Mouse (Mus musculus) midbrain, embryonic 11.5 days (tissue): ENCODE measurements around the gene Fat4. TPM values are rescaled to one million over a fixed set of nuclear protein-coding genes. Genes with fewer than 3 reads are reported as not detected.

Experiments
- ATAC-seq: fragments of 200-750 bp; cut with Nextera tagmentation; 2 replicates; pipeline ENCODE4 v1.8.0; 2017; ENCODE audit warnings: moderate TSS enrichment, moderate library complexity; ENCODE audit not compliant: low FRiP score
- DNase-seq: peaks from one replicate; pipeline ENCODE4 v3.0.0; 2015; ENCODE audit warnings: low spot score; ENCODE audit errors: missing footprints
- H3K27ac ChIP-seq: fragments of 300-500 bp; sonication (generic); 2 replicates; pipeline ENCODE4 v1.5.1; 2014; ENCODE audit warnings: low read depth, low read length
- H3K27me3 ChIP-seq: fragments of 300-500 bp; sonication (generic); 2 replicates; pipeline ENCODE4 v1.6.1; 2014; ENCODE audit warnings: mild to moderate bottlenecking, low read length, moderate library complexity, mixed read lengths; ENCODE audit not compliant: control insufficient read depth, insufficient read depth
- H3K36me3 ChIP-seq: fragments of 300-500 bp; sonication (generic); 2 replicates; pipeline ENCODE4 v1.6.1; 2014; ENCODE audit warnings: mild to moderate bottlenecking, low read length, moderate library complexity, mixed read lengths; ENCODE audit not compliant: control insufficient read depth, insufficient read depth
- H3K4me1 ChIP-seq: fragments of 300-500 bp; sonication (generic); 2 replicates; pipeline ENCODE4 v1.6.1; 2014; ENCODE audit warnings: low read length; ENCODE audit not compliant: control insufficient read depth, insufficient read depth
- H3K4me2 ChIP-seq: fragments of 300-500 bp; sonication (generic); 2 replicates; pipeline ENCODE4 v1.6.1; 2014; ENCODE audit warnings: mild to moderate bottlenecking, moderate library complexity
- H3K4me3 ChIP-seq: fragments of 300-500 bp; sonication (generic); 2 replicates; pipeline ENCODE4 v1.5.1; 2014; ENCODE audit warnings: low read depth, low read length
- H3K9ac ChIP-seq: fragments of 300-500 bp; sonication (generic); 2 replicates; pipeline ENCODE4 v1.6.1; 2014; ENCODE audit warnings: low read length
- H3K9me3 ChIP-seq: fragments of 300-500 bp; sonication (generic); 2 replicates; pipeline ENCODE4 v1.6.1; 2016; ENCODE audit warnings: low read length; ENCODE audit not compliant: control insufficient read depth
- WGBS: fragments of 180-500 bp; shearing (Covaris S2); extraction: QIAGEN DNeasy Blood & Tissue Kit; methylation state at CpG from one replicate; pipeline ENCODE4 v1.1.7; 2014; 5-methylcytosine and 5-hydroxymethylcytosine counted together
- polyA plus RNA-seq: library from polyadenylated mRNA; unstranded; fragments of >200 nt; fragmentation: Nextera tagmentation; extraction: Ambion mirVana; gene quantifications from 2 replicates; pipeline ENCODE4 v1.2.1, GENCODE M21; 2014

The Fat4 gene
- polyA plus RNA-seq, 1 experiment from 2014 or later: 9.3 TPM

GRCm38 (mm10) chr3:38962328-38962727 lies 75.6 kb downstream of the Fat4 start:
- 88% methylated on average over 6 of the region's 6 CpGs for WGBS
- Histone ChIP-seq H3K9ac (no peak overlapping the region), H3K27ac (no peak overlapping the region), H3K27me3 (no peaks in the 10 kb centered on the region), H3K4me3 (no peak overlapping the region), H3K9me3 (no peaks in the 10 kb centered on the region), H3K4me2 (no peak overlapping the region), H3K4me1 (no peaks in the 10 kb centered on the region), H3K36me3 (no peaks in the 10 kb centered on the region; the same call in 1 of the 2 replicates)
- DNase-seq (no peak), ATAC-seq (no peak)

GRCm38 (mm10) chr3:38967480-38967879 lies 80.7 kb downstream of the Fat4 start:
- H3K4me1 ChIP-seq: no peaks in the 10 kb centered on the region
- H3K9me3 ChIP-seq: no peaks in the 10 kb centered on the region
- no peak for DNase-seq
- H3K4me2 ChIP-seq: no peak overlapping the region
- no peak overlapping the region for H3K27ac ChIP-seq
- no peak overlapping the region for H3K9ac ChIP-seq
- no peak overlapping the region for H3K4me3 ChIP-seq
- no peaks in the 10 kb centered on the region for H3K27me3 ChIP-seq
- no peaks in the 10 kb centered on the region for H3K36me3 ChIP-seq
- ATAC-seq: no peak

- no peak overlapping the region for H3K4me2 ChIP-seq
- no peaks in the 10 kb centered on the region; the same call in 1 of the 2 replicates for H3K36me3 ChIP-seq
- H3K4me1 ChIP-seq: no peaks in the 10 kb centered on the region
- no peaks in the 10 kb centered on the region for H3K27me3 ChIP-seq
- no peaks in the 10 kb centered on the region for H3K9me3 ChIP-seq
- no peak overlapping the region for H3K27ac ChIP-seq
- DNase-seq (no peak), ATAC-seq (no peak)
- H3K4me3 ChIP-seq: no peak overlapping the region
- H3K9ac ChIP-seq: no peak overlapping the region
Measured at GRCm38 (mm10) chr3:38986379-38986778, 99.6 kb downstream of the Fat4 start.

GRCm38 (mm10) chr3:38989181-38989580 lies 102.4 kb downstream of the Fat4 start:
- Histone ChIP-seq H3K4me2 (no peak overlapping the region), H3K4me3 (no peak overlapping the region), H3K9ac (no peak overlapping the region), H3K27ac (no peak overlapping the region), H3K9me3 (no peaks in the 10 kb centered on the region), H3K36me3 (no peaks in the 10 kb centered on the region; the same call in 1 of the 2 replicates), H3K4me1 (no peaks in the 10 kb centered on the region), H3K27me3 (no peaks in the 10 kb centered on the region)
- DNase-seq (no peak), ATAC-seq (no peak)
- WGBS: 78% methylated on average over 3 of the region's 3 CpGs

- Histone ChIP-seq H3K9me3 (no peaks in the 10 kb centered on the region), H3K27ac (no peak overlapping the region), H3K9ac (no peak overlapping the region), H3K36me3 (peaks cover 16% of the 10 kb centered on the region; the same call in 1 of the 2 replicates), H3K4me1 (no peaks in the 10 kb centered on the region), H3K4me2 (no peak overlapping the region), H3K4me3 (no peak overlapping the region), H3K27me3 (no peaks in the 10 kb centered on the region)
- ATAC-seq: no peak
- no peak for DNase-seq
- 63% methylated on average over 3 of the region's 3 CpGs for WGBS
Measured at GRCm38 (mm10) chr3:39000011-39000410, 113.3 kb downstream of the Fat4 start.

GRCm38 (mm10) chr3:39010544-39010943 lies 123.8 kb downstream of the Fat4 start:
- Histone ChIP-seq H3K9me3 (no peaks in the 10 kb centered on the region), H3K27me3 (no peaks in the 10 kb centered on the region), H3K4me1 (no peaks in the 10 kb centered on the region), H3K9ac (no peak overlapping the region), H3K4me3 (no peak overlapping the region), H3K36me3 (peaks cover 27% of the 10 kb centered on the region), H3K4me2 (no peak overlapping the region), H3K27ac (no peak overlapping the region)
- WGBS: 83% methylated on average over 7 of the region's 7 CpGs
- ATAC-seq: no peak
- no peak for DNase-seq

- no peak overlapping the region for H3K9ac ChIP-seq
- 71% methylated on average over 1 of the region's 1 CpGs for WGBS
- DNase-seq (no peak), ATAC-seq (no peak)
- no peak overlapping the region for H3K4me2 ChIP-seq
- no peaks in the 10 kb centered on the region for H3K36me3 ChIP-seq
- H3K27me3 ChIP-seq: no peaks in the 10 kb centered on the region
- H3K27ac ChIP-seq: no peak overlapping the region
- no peaks in the 10 kb centered on the region for H3K4me1 ChIP-seq
- H3K9me3 ChIP-seq: no peaks in the 10 kb centered on the region
- H3K4me3 ChIP-seq: no peak overlapping the region
Measured at GRCm38 (mm10) chr3:39017633-39018032, 130.9 kb downstream of the Fat4 start.

GRCm38 (mm10) chr3:39036113-39036512 lies 149.4 kb downstream of the Fat4 start:
- WGBS: 71% methylated on average over 2 of the region's 2 CpGs
- ATAC-seq: no peak
- no peak for DNase-seq
- H3K27me3 ChIP-seq: no peaks in the 10 kb centered on the region
- no peak overlapping the region for H3K9ac ChIP-seq
- no peaks in the 10 kb centered on the region for H3K4me1 ChIP-seq
- H3K4me3 ChIP-seq: no peak overlapping the region
- no peak overlapping the region for H3K27ac ChIP-seq
- H3K36me3 ChIP-seq: no peaks in the 10 kb centered on the region
- no peak overlapping the region for H3K4me2 ChIP-seq
- no peaks in the 10 kb centered on the region for H3K9me3 ChIP-seq

- H3K4me1 ChIP-seq: no peaks in the 10 kb centered on the region
- no peak overlapping the region for H3K9ac ChIP-seq
- H3K27ac ChIP-seq: no peak overlapping the region
- no peaks in the 10 kb centered on the region for H3K36me3 ChIP-seq
- no peaks in the 10 kb centered on the region for H3K9me3 ChIP-seq
- DNase-seq: no peak
- no peak overlapping the region for H3K4me2 ChIP-seq
- no peaks in the 10 kb centered on the region for H3K27me3 ChIP-seq
- no peak for ATAC-seq
- WGBS: 71% methylated on average over 4 of the region's 4 CpGs
- no peak overlapping the region for H3K4me3 ChIP-seq
Measured at GRCm38 (mm10) chr3:39046425-39046824, 159.7 kb downstream of the Fat4 start.
